Mouse (Mus musculus) forebrain, embryonic 14.5 days (tissue): ENCODE data around the gene Thbd. TPM values are rescaled to one million over a fixed set of nuclear protein-coding genes. Genes with fewer than 3 reads are reported as not detected.

Experiments used
- ATAC-seq: fragments of 200-750 bp; cut with Nextera tagmentation; 2 replicates; pipeline ENCODE4 v1.8.0; 2017; ENCODE audit warnings: mild to moderate bottlenecking, moderate library complexity
- DNase-seq: peaks from one replicate; pipeline ENCODE4 v3.0.0-alpha.2; 2015; ENCODE audit warnings: low spot score
- H3K27ac ChIP-seq: fragments of 300-500 bp; sonication (generic); 2 replicates; pipeline ENCODE4 v1.5.1; 2014; ENCODE audit warnings: low read depth, mild to moderate bottlenecking, control low read depth, low read length, moderate library complexity
- H3K27me3 ChIP-seq: fragments of 300-500 bp; sonication (generic); replicated peaks from 2 replicates; pipeline ENCODE4 v1.6.1; 2014; ENCODE audit warnings: low read length, control low read depth, mixed read lengths; ENCODE audit not compliant: control insufficient read depth, insufficient read depth
- H3K36me3 ChIP-seq: fragments of 300-500 bp; sonication (generic); 2 replicates; pipeline ENCODE4 v1.6.1; 2014; ENCODE audit warnings: low read length, control low read depth; ENCODE audit not compliant: control insufficient read depth, insufficient read depth
- H3K4me1 ChIP-seq: fragments of 300-500 bp; sonication (generic); 2 replicates; pipeline ENCODE4 v1.6.1; 2014; ENCODE audit warnings: antibody characterized with exemption, low read length, control low read depth; ENCODE audit not compliant: control insufficient read depth, insufficient read depth
- H3K4me2 ChIP-seq: fragments of 300-500 bp; sonication (generic); 2 replicates; pipeline ENCODE4 v1.6.1; 2014; ENCODE audit warnings: mild to moderate bottlenecking, control low read depth, low read length
- H3K4me3 ChIP-seq: fragments of 300-500 bp; sonication (generic); 2 replicates; pipeline ENCODE4 v1.5.1; 2014; ENCODE audit warnings: low read depth, low read length, control low read depth
- H3K9ac ChIP-seq: fragments of 300-500 bp; sonication (generic); 2 replicates; pipeline ENCODE4 v1.6.1; 2014; ENCODE audit warnings: mild to moderate bottlenecking, low read length, control low read depth, moderate library complexity
- H3K9me3 ChIP-seq: fragments of 300-500 bp; sonication (generic); replicated peaks from 2 replicates; pipeline ENCODE4 v1.6.1; 2016; ENCODE audit warnings: low read length, control low read depth, mixed read lengths; ENCODE audit not compliant: control insufficient read depth
- WGBS: fragments of 180-500 bp; shearing (Covaris S2); extraction: QIAGEN DNeasy Blood & Tissue Kit; methylation state at CpG from one replicate; pipeline ENCODE4 v1.1.7; 2014; 5-methylcytosine and 5-hydroxymethylcytosine counted together
- polyA plus RNA-seq: library from polyadenylated mRNA; unstranded; fragments of >200 nt; fragmentation: Nextera tagmentation; extraction: Ambion mirVana; gene quantifications from 2 replicates; pipeline ENCODE4 v1.2.1, GENCODE M21; 2014

Thbd gene
- polyA plus RNA-seq, result 7.2 and 9.0 TPM in 2 replicates

DNA sequence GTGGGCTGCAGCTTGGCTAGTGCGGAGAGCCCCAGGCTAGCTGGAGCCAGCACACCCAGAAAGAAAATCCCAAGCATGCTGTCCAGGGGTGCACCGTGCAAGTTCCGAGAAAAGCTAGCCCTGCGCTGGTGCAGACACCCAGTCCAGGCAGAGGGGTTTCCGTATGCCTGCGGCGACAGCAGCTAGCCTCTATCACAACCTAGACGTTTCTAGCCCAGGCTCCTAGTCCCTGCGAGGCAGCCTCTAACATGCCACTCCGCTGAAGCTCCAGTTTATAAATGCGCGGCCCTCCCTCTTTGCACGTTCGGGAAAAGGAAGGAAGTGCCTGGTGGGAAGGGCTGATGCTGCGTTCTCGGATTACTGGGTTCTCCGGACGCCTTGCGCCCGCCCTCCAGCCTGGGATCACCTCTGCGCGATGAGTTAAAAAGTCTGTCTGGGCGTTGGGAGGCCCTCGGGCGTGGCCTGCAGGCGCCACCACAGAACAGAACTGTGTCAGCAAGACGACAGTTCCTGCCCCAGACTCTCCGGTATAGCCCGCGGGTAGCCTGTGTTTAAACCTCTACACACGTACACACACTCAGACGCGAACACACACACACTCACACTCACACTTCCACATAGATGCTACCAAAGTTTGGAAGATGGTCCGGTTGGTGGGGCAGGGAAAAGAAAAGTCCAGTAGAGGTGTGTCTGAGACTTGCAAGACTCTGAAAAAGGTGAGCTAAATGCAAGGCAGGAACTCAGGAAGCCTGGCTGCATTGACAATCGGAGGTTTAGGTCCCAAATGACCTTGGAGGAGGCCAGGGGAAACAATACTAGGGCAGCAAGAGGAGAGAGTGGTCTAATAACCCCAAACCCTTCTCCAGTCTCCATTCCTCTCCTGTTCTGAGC, at the start of gene Thbd:
TSS of gene Thbd (minus strand) at position 319 of the 891 bp plus-strand sequence.
- 3% methylated on average over 35 of the region's 35 CpGs for WGBS
- Histone ChIP-seq H3K4me3 (peak within 1 kb of the TSS; percentile 32), H3K4me1 (peaks cover 11% of the 10 kb centered on the region; the same call in 1 of the 2 replicates), H3K36me3 (no peaks in the 10 kb centered on the region), H3K27ac (no peak within 1 kb of the TSS), H3K9ac (peak within 1 kb of the TSS; percentile 50), H3K9me3 (no peaks in the 10 kb centered on the region), H3K4me2 (peak within 1 kb of the TSS; percentile 53), H3K27me3 (peaks cover 35% of the 10 kb centered on the region)
- DNase-seq (peak; percentile 38), ATAC-seq (peak; percentile 55)

- DNase-seq, result no peak
- Histone ChIP-seq H3K9me3 (no peaks in the 10 kb centered on the region), H3K27me3 (no peaks in the 10 kb centered on the region), H3K9ac (no peak overlapping the region), H3K4me2 (no peak overlapping the region), H3K4me1 (no peaks in the 10 kb centered on the region), H3K27ac (no peak overlapping the region), H3K4me3 (no peak overlapping the region), H3K36me3 (no peaks in the 10 kb centered on the region)
- ATAC-seq, result no peak
These were observed 47.4 kb upstream of the Thbd start for GRCm38 (mm10) chr2:148455341-148455740.

DNA sequence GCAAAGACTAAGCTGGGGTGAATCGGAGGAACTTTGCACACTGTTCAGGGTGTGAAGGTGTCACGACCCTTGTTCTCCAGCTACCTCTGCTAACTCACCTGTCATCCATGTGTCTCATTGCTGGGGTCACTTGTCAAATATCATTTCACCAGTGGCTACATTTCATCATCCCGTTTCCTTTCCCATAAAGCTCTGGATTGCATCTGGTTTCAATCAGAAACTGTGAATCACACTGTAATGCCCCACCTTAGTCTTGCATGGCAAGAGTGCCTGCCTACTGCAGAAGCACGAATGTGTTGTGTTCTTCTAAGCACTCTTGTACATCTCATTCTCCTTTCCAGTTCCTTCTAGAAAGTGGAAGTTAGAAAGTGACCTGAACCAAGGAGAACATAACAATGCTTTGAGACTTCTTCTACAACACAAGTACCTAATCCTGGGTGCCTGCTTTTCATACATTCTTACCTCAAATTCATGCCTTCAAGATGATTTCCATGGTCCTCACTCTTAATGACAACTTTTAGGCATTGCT, 46.1 kb upstream of the Thbd start:
- Histone ChIP-seq H3K9me3 (no peaks in the 10 kb centered on the region), H3K27me3 (no peaks in the 10 kb centered on the region), H3K9ac (no peak overlapping the region), H3K36me3 (no peaks in the 10 kb centered on the region), H3K4me3 (no peak overlapping the region), H3K4me2 (no peak overlapping the region), H3K4me1 (no peaks in the 10 kb centered on the region), H3K27ac (no peak overlapping the region)
- no peak for ATAC-seq
- DNase-seq, result no peak
- WGBS, result 86% methylated on average over 4 of the region's 4 CpGs

DNA sequence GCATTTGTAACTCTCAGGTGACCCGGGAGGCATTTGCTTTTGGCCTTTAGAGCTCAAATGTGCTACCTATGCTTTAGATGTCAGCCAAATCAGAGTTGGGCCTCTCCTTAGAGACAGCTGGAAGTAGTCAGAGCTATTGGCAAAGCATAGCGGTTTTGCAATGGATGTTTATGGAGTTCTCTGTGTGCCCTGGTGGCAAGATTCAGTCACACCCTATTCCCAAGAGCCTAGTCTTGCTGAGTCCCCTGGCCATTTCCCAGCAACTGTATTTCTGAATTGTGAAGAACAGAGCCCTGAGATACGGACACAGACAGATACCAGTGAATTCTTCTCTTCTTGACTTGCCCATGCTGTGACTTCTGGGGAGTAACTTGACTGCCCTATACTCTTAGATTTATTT, 45.1 kb upstream of the Thbd start:
- H3K4me3 ChIP-seq, result no peak overlapping the region
- H3K27ac ChIP-seq, result no peak overlapping the region
- no peaks in the 10 kb centered on the region for H3K4me1 ChIP-seq
- no peak overlapping the region for H3K9ac ChIP-seq
- ATAC-seq, result no peak
- no peaks in the 10 kb centered on the region for H3K27me3 ChIP-seq
- H3K36me3 ChIP-seq, result no peaks in the 10 kb centered on the region
- H3K9me3 ChIP-seq, result no peaks in the 10 kb centered on the region
- WGBS, result 90% methylated on average over 3 of the region's 3 CpGs
- no peak overlapping the region for H3K4me2 ChIP-seq
- no peak for DNase-seq

- no peak overlapping the region for H3K4me2 ChIP-seq
- no peaks in the 10 kb centered on the region for H3K4me1 ChIP-seq
- ATAC-seq (no peak), DNase-seq (no peak)
- H3K27me3 ChIP-seq, result no peaks in the 10 kb centered on the region
- no peak overlapping the region for H3K9ac ChIP-seq
- H3K27ac ChIP-seq, result no peak overlapping the region
- H3K36me3 ChIP-seq, result no peaks in the 10 kb centered on the region
- 73% methylated on average over 5 of the region's 5 CpGs for WGBS
- no peak overlapping the region for H3K4me3 ChIP-seq
- H3K9me3 ChIP-seq, result no peaks in the 10 kb centered on the region
These were observed 43.5 kb upstream of the Thbd start for GRCm38 (mm10) chr2:148451498-148451897.

- 89% methylated on average over 5 of the region's 5 CpGs for WGBS
- no peak for ATAC-seq
- Histone ChIP-seq H3K9ac (no peak overlapping the region), H3K36me3 (no peaks in the 10 kb centered on the region), H3K27ac (no peak overlapping the region), H3K9me3 (no peaks in the 10 kb centered on the region), H3K27me3 (no peaks in the 10 kb centered on the region), H3K4me3 (no peak overlapping the region), H3K4me1 (no peaks in the 10 kb centered on the region), H3K4me2 (no peak overlapping the region)
- DNase-seq, result no peak
These were observed 42.6 kb upstream of the Thbd start for GRCm38 (mm10) chr2:148450616-148451015.

- no peaks in the 10 kb centered on the region for H3K4me1 ChIP-seq
- DNase-seq, result no peak
- H3K36me3 ChIP-seq, result no peaks in the 10 kb centered on the region
- H3K9ac ChIP-seq, result no peak overlapping the region
- no peaks in the 10 kb centered on the region for H3K27me3 ChIP-seq
- H3K27ac ChIP-seq, result no peak overlapping the region
- H3K9me3 ChIP-seq, result no peaks in the 10 kb centered on the region
- no peak overlapping the region for H3K4me2 ChIP-seq
- no peak overlapping the region for H3K4me3 ChIP-seq
- 91% methylated on average over 1 of the region's 1 CpGs for WGBS
- ATAC-seq, result no peak
These were observed 41.7 kb upstream of the Thbd start for GRCm38 (mm10) chr2:148449659-148450058.

DNA sequence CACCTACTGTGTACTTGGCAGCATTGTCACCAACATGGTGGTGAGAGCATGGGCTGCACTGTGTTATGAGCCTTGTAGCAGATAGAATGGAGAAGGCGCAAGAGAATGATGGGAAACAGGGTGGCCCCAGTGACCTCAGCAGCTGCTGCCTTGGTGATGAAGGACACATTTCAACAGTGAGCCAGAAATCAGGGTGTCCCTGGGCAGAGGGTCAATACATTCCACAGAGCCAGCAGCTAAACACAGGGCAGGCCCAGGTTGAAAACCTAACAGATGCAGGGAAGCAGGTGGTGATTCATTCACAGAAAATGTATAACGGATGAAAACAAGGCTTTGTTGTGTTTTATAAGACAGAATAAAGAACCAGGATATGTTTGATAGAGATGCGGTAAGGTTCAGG, 38.5 kb upstream of the Thbd start:
- no peaks in the 10 kb centered on the region for H3K4me1 ChIP-seq
- H3K27ac ChIP-seq, result no peak overlapping the region
- 89% methylated on average over 3 of the region's 3 CpGs for WGBS
- no peak overlapping the region for H3K9ac ChIP-seq
- no peak overlapping the region for H3K4me2 ChIP-seq
- DNase-seq, result no peak
- no peaks in the 10 kb centered on the region for H3K36me3 ChIP-seq
- no peaks in the 10 kb centered on the region for H3K9me3 ChIP-seq
- ATAC-seq, result no peak
- H3K27me3 ChIP-seq, result no peaks in the 10 kb centered on the region
- no peak overlapping the region for H3K4me3 ChIP-seq

GRCm38 (mm10) chr2:148445616-148446015, 37.6 kb upstream of the Thbd start:
- no peak for DNase-seq
- Histone ChIP-seq H3K36me3 (no peaks in the 10 kb centered on the region), H3K4me3 (no peak overlapping the region), H3K27me3 (no peaks in the 10 kb centered on the region), H3K9ac (no peak overlapping the region), H3K4me2 (no peak overlapping the region), H3K4me1 (no peaks in the 10 kb centered on the region), H3K27ac (no peak overlapping the region), H3K9me3 (no peaks in the 10 kb centered on the region)
- WGBS, result 96% methylated on average over 1 of the region's 1 CpGs
- ATAC-seq, result no peak
